Mouse (Mus musculus) thymus, adult 2 months (tissue): ENCODE data around the gene Ephb2.

Experiments used
- CTCF ChIP-seq: fragments of 200-500 bp; IDR thresholded peaks from 2 replicates; pipeline ENCODE4 v1.5.1; 2012; ENCODE audit warnings: mild to moderate bottlenecking, control low read depth, low read length, moderate library complexity, borderline replicate concordance; ENCODE audit not compliant: control insufficient read depth, poor library complexity, insufficient read depth; ENCODE audit errors: extremely low read depth
- POLR2A ChIP-seq: fragments of 200-500 bp; IDR thresholded peaks from 2 replicates; pipeline ENCODE4 v1.6.1; 2012; ENCODE audit warnings: mild to moderate bottlenecking, low read length, control low read depth, moderate library complexity; ENCODE audit not compliant: control insufficient read depth, poor library complexity, insufficient read depth; ENCODE audit errors: extremely low read depth

DNA sequence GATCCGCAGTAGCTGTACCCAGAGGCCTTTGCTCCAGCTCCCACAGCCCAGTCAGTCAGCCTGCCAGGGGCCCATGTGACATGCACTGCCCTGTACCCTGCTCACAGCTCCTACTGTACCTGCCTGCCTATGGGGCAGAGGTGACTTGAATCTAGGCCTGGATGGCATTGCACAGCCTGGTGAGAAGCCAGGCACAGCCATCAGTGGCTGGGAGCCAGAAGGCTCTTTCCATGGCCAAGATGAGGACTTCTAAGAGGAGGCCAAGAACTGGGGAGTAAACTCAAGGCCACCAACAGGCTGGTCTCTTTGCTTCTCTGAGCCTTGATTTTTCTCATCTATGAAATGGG, 53.2 kb downstream of the Ephb2 start:
- TF ChIP-seq CTCF (no peak), POLR2A (no peak)
